15 mouse cellular contexts compared by ENCODE assay signal in the genomic region with DNA sequence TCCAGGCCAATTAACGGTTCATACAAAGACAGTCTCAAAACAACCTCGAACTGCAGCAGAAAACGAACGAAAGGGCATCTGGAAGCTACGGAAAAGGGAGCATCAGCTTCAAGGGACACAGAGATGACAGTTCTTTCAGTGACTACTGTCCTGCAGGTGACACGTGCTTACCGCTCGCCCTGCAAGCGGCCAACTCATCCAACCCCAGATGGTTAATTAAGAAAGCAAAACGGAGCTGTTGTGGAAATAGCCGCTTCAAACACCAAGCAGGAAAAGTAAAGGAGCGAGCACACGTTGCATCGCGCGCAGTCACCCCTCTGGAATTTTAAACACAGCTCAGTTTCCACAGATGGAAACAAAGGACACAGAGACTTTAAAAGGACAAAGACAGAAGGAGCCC. TPM values are rescaled to one million over a fixed set of nuclear protein-coding genes. Genes with fewer than 3 reads are reported as not detected.
DNase-seq lines count a peak whose midpoint lies in the region; ATAC-seq and TF ChIP-seq lines count a peak whose summit lies in the region.
"Had no signal": no experiment of that assay in that cellular context is flagged by ENCODE, and none has a peak within 500 bp of the region (broad histone marks: within the 10 kb centered on the region; RNA-seq: fewer than 3 reads in every experiment).

No protein-coding gene starts in this region.

- no peak for DNase-seq in hindbrain, embryonic 10.5 days (ENCODE audit: low spot score)
- no peak for DNase-seq in limb, embryonic 10.5 days (ENCODE audit: low spot score)
- no peak for DNase-seq in adrenal gland, adult 8-10 months
- DNase-seq in embryo, embryonic 10 days (ENCODE audit: low spot score), result no peak
- DNase-seq: adrenal gland, postnatal 36 days; gastrocnemius, postnatal 25 days; lung, postnatal 36 days had no signal

- peak overlapping the region; percentile 79 for H3K27ac ChIP-seq in hindbrain, embryonic 10.5 days
- H3K27ac ChIP-seq in hindbrain, embryonic 16.5 days (ENCODE audit: low read depth, low read length), result no peak overlapping the region
- H3K27ac ChIP-seq in brown adipose tissue, adult 24 weeks (replicated peaks; ENCODE audit: low read depth, low read length), result 0 out of 2 replicates have a peak overlapping the region, but pooled peaks have one; percentile 86
- H3K27ac ChIP-seq in limb, embryonic 10.5 days, result peak overlapping the region; percentile 56; the same call in 1 of the 2 replicates
- H3K27ac ChIP-seq: midbrain, embryonic 13.5 days had no signal

- H3K36me3 ChIP-seq in hindbrain, embryonic 10.5 days, result peaks cover 13% of the 10 kb centered on the region
- no peaks in the 10 kb centered on the region; the same call in 1 of the 2 replicates for H3K36me3 ChIP-seq in hindbrain, embryonic 16.5 days (ENCODE audit: control insufficient read depth, insufficient read depth, low read length)
- peaks cover 63% of the 10 kb centered on the region for H3K36me3 ChIP-seq in E14TG2a.4 (ENCODE audit: insufficient read depth, low read length)
- H3K36me3 ChIP-seq in limb, embryonic 10.5 days, result peaks cover 7% of the 10 kb centered on the region; the same call in 1 of the 2 replicates
- H3K36me3 ChIP-seq: hindbrain, embryonic 15.5 days had no signal

- H3K9ac ChIP-seq in hindbrain, embryonic 16.5 days (ENCODE audit: low read depth, low read length), result no peak overlapping the region
- H3K9ac ChIP-seq: embryonic facial prominence, embryonic 15.5 days; hindbrain, embryonic 15.5 days; kidney, embryonic 15.5 days; midbrain, embryonic 13.5 days had no signal

- TF ChIP-seq CTCF in E14TG2a.4 (conservative IDR thresholded peaks at IDR 0.05; ENCODE audit: low read length), result no peak

- no peak overlapping the region for H3K4me2 ChIP-seq in hindbrain, embryonic 16.5 days (ENCODE audit: low read length)
- H3K4me2 ChIP-seq: embryonic facial prominence, embryonic 15.5 days; hindbrain, embryonic 15.5 days; kidney, embryonic 15.5 days; midbrain, embryonic 13.5 days had no signal

- H3K4me1 ChIP-seq in hindbrain, embryonic 10.5 days (replicated peaks), result peaks cover 45% of the 10 kb centered on the region
- peaks cover 11% of the 10 kb centered on the region for H3K4me1 ChIP-seq in hindbrain, embryonic 16.5 days (ENCODE audit: control insufficient read depth, insufficient read depth, low read depth, low read length)
- H3K4me1 ChIP-seq in E14TG2a.4 (replicated peaks; ENCODE audit: low read depth, low read length), result peaks cover 98% of the 10 kb centered on the region
- H3K4me1 ChIP-seq in brown adipose tissue, adult 24 weeks (ENCODE audit: control insufficient read depth, insufficient read depth, insufficient read length, low read length), result peaks cover 17% of the 10 kb centered on the region
- peaks cover 44% of the 10 kb centered on the region for H3K4me1 ChIP-seq in limb, embryonic 10.5 days

- no peaks in the 10 kb centered on the region for H3K9me3 ChIP-seq in hindbrain, embryonic 10.5 days
- no peaks in the 10 kb centered on the region for H3K9me3 ChIP-seq in hindbrain, embryonic 16.5 days (ENCODE audit: control insufficient read depth, low read length)
- no peaks in the 10 kb centered on the region for H3K9me3 ChIP-seq in E14TG2a.4 (ENCODE audit: low read length)
- H3K9me3 ChIP-seq in limb, embryonic 10.5 days (replicated peaks), result no peaks in the 10 kb centered on the region
- H3K9me3 ChIP-seq: embryonic facial prominence, embryonic 15.5 days; hindbrain, embryonic 15.5 days; kidney, embryonic 15.5 days; midbrain, embryonic 13.5 days had no signal

- H3K27me3 ChIP-seq in hindbrain, embryonic 10.5 days (ENCODE audit: insufficient read depth, poor library complexity, severe bottlenecking), result no peaks in the 10 kb centered on the region
- no peaks in the 10 kb centered on the region for H3K27me3 ChIP-seq in hindbrain, embryonic 16.5 days (replicated peaks; ENCODE audit: control insufficient read depth, insufficient read depth, low read length)
- H3K27me3 ChIP-seq in E14TG2a.4 (ENCODE audit: insufficient read depth, low read length), result no peaks in the 10 kb centered on the region
- H3K27me3 ChIP-seq in limb, embryonic 10.5 days (ENCODE audit: low read depth, poor library complexity, severe bottlenecking), result no peaks in the 10 kb centered on the region
- H3K27me3 ChIP-seq: embryonic facial prominence, embryonic 15.5 days; hindbrain, embryonic 15.5 days; kidney, embryonic 15.5 days; midbrain, embryonic 13.5 days had no signal

- 81% methylated on average over 16 of the region's 16 CpGs for WGBS in hindbrain, embryonic 10.5 days
- 70% methylated on average over 16 of the region's 16 CpGs for WGBS in hindbrain, embryonic 16.5 days
- WGBS in limb, embryonic 10.5 days, result 82% methylated on average over 16 of the region's 16 CpGs

- H3K4me3 ChIP-seq in hindbrain, embryonic 10.5 days, result no peak overlapping the region
- no peak overlapping the region for H3K4me3 ChIP-seq in hindbrain, embryonic 16.5 days (ENCODE audit: low read length)
- H3K4me3 ChIP-seq in E14TG2a.4 (replicated peaks; ENCODE audit: low read length), result peak overlapping the region; percentile 5; the same call in 1 of the 2 replicates
- H3K4me3 ChIP-seq in brown adipose tissue, adult 24 weeks (ENCODE audit: insufficient read depth, low read depth, low read length), result no peak overlapping the region
- H3K4me3 ChIP-seq in limb, embryonic 10.5 days, result no peak overlapping the region
- H3K4me3 ChIP-seq: embryonic facial prominence, embryonic 15.5 days; hindbrain, embryonic 15.5 days; kidney, embryonic 15.5 days; midbrain, embryonic 13.5 days had no signal

- ATAC-seq in hindbrain, embryonic 16.5 days, result no peak
- ATAC-seq: forebrain, embryonic 14.5 days; midbrain, embryonic 13.5 days had no signal

RNA-seq across cellular contexts. Expression of a gene that starts 52.2 kb away (rescaled TPM):
- polyA plus RNA-seq in hindbrain, embryonic 10.5 days (2016; fragmentation: Nextera tagmentation; extraction: Ambion mirVana), result 14.7 and 16.0 TPM in 2 replicates
- polyA plus RNA-seq in hindbrain, embryonic 16.5 days (2015; fragmentation: Nextera tagmentation; extraction: Ambion mirVana), result 35.8 and 36.7 TPM in 2 replicates
- polyA plus RNA-seq in brown adipose tissue, adult 24 weeks (2012; ENCODE audit: insufficient read depth, insufficient read length, missing spikeins), result 25.7 and 38.1 TPM in 2 replicates
- polyA plus RNA-seq in limb, embryonic 10.5 days (2016; fragmentation: Nextera tagmentation; extraction: Ambion mirVana), result 11.4 and 14.6 TPM in 2 replicates
- 10 to 100 TPM; 45.9 to 89.0 (median 70.6) TPM for total RNA-seq in adrenal gland, adult 8-10 months (2022)
